Mouse (Mus musculus): ENCODE measurements around the gene Gm3625.
A peak's percentile ranks its signal among the peaks of the same experiment; 100 is the strongest.

Gm3625 gene

DNA sequence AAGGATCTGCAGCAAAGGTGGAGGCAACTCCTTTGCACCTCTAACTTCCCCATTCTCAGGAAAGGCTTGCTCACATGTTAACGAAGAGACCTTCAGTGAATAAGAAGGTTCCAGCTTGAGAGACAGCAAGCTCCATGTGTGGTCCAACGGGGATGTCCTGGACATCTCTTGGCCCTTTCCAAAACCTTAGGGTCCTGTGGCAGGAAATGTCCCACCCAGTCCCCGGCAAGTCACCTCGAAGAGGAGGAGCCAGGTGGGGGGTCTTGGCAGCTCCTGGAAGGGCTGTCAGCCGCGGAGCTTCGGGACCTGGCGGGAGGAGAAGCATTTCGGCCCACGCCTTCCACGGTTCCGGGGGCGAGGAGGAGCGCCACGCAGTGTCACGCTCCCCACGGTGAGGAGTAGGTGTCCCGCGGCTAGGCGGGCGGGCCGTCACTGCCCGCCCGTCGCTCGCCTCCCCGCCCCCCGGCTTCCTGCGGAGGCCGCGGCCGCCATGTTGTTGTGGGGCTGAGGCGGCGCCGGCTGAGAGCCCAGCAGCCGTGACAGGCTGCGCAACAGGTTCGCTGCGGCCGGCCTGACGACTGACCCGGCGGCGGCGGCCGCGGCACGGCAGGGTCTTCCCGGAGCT, at the start of gene Gm3625, which contains the start of gene Itsn2:
Gene Gm3625 (minus strand): TSS at position 387 of the 625 bp plus-strand sequence.
Gene Itsn2 (plus strand): TSS at position 98 of the 625 bp plus-strand sequence.
- peak; percentile 62 for DNase-seq (ENCODE audit: low spot score)

DNA sequence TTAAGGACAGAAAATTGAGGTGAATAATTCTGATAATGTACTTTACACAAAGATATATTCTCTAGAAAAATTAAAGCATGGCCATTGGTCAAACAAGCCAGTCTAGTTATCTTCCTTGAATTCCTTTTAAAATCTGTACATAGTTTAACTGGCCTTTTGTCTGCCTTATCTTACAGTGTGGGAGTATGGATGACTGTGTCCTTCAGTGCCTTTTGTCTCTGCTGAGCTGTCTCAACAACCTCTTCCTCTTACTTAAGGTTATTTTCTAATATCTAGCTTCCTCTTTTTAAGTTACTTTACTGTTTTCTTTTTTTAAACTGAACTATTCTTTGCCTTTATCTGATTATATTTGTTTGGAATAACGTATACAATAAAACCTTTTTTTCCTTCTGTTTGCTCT, 48.0 kb upstream of the Gm3625 start:
- DNase-seq (ENCODE audit: low spot score), result no peak

DNA sequence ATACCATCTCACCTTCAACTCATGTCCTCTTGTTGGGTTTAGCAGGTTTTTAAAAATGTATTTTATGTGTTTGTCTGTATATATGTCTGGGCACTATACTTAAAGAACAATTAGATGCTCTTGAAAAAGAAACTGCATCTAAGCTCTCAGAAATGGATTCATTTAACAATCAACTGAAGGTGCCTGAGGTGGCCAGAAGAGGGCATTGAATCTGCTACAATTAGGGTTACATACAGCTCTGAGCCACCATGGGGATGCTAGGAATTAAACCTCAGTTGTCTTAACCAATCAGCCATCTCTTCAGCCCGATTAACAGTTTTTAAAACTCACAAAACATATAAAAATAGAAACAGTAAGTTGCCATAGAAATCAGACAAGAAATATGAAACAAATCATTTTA, 45.7 kb upstream of the Gm3625 start:
- DNase-seq (ENCODE audit: low spot score), result no peak

DNA sequence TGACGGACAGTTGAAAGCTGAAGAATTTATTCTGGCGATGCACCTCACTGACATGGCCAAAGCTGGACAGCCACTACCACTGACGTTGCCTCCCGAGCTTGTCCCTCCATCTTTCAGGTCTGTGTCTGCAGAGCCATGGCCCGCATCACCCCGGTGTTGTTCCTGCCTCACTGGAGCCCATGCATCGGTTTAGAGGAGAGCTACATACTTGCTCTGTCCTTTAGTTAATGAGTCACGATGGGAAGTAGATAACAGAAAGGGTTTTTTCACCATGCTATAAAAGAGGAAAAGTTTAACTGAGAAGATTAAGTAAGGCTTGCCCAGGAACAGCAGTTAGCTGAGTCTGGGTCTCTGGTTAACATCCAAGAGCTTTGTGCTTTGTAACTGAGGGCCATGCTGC, 40.2 kb upstream of the Gm3625 start:
- no peak for DNase-seq (ENCODE audit: low spot score)

DNA sequence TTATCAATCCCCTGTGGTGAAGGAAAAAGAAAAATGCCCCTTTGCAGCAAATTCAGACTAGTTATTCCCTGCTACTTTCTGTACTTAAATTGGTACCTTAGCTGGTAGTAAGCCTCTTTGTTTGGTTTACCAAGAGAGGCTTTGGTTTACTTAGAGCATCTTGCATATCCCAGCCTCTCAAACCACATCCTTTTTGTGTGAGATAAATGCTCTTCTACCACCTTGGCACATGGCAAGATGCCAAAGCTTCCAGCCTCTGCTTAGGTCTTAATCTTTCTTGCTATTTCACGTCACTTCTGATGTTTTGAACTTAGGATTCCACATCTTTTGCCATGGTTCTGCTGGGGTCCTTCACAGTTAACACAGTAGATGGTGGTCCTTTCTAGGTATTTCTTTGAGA, 31.5 kb upstream of the Gm3625 start:
- DNase-seq (ENCODE audit: low spot score), result no peak

DNA sequence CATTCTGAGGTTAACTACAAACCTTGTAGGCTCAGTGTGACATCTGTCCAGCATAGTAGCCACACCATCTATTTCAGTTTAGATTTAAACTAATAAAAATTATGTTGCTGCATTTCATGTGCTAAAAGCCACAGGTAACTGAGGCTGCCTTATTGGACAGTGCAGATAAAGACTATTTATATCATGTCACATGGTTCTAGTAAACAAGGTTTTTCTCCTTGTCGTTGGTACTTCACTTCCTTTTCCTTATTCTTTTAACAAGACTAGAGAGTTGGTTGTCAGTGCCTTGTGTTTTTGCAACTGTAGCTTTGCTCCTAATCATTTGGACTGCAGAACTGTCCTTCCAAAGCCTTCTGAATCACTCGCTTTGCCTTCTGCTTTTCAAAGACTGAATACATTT, 22.0 kb upstream of the Gm3625 start:
- no peak for DNase-seq (ENCODE audit: low spot score)

DNA sequence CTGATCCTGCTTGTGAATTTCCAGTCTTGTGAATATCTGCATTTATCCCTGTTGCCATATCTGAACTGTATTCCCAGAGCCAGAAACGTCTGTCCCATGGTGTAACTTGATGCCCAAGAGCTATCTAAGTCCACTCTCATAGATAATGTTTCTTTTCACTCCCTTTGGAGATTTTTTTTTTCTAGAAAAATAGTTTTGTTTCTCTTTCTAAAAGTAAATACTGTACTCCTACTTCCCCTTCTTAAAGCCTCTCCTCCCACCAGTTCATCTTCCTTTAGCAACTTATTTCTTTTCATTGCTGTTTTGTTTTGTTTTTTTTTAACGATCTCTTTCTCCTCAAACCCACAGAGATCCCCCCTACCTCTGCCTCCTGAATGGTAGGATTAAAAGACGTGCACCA, 13.9 kb upstream of the Gm3625 start:
- DNase-seq (ENCODE audit: low spot score), result no peak

DNA sequence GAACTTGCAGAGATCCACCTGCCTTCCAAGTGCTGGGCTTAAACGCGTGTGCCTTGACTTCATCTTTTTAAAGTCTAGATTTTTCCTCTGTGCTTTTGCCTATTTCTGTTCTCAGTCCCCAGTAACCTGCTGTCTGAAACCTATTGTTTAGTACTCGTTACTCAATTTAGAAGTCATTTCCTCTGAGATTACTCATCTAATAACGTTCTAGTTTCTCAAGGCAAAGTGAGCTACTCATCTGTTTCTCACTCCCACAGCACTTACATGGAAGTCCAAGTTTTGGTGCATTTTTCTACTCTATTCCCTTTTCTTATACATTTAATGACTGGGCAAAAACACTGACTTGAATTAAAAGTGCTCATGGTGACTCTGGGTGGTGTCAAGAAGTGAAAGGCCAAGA, 7.0 kb upstream of the Gm3625 start:
- DNase-seq (ENCODE audit: low spot score), result no peak

DNA sequence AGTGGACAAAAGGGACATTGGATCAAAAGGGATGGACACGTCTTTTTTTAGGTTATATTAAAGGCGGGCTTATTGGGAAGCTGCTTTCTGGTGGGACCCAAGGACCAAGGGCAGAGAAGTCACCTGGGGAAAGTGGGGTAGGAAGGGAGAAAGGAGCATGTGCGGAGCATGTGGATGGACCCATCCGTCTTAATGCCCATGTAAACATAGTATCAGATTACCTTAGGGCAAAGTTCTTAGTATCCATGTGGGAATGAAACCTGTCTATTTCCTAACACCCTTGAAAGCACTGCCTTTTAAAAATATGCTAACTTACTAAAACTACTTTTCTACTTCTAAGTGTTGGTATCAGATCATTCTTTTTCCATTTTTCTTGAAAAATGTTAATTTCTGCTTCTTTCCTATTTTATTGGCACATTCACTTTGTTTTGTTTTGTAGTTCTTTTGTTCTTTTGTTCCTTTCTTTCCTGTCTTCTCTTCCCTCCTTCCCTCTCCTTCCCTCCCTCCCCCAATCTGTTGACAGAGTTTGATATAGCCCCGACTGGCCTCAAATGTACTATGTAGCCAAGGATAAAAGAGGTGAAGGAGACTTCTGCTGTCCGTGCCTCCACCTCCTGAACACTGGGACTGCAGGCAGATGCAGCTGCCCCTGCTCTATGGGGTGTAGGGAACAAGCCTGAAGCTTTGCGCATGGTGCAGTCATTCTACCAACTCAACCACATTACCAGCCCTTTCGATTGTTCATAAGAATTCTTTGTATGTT, 6.1 kb upstream of the Gm3625 start:
- no peak for DNase-seq (ENCODE audit: low spot score)

DNA sequence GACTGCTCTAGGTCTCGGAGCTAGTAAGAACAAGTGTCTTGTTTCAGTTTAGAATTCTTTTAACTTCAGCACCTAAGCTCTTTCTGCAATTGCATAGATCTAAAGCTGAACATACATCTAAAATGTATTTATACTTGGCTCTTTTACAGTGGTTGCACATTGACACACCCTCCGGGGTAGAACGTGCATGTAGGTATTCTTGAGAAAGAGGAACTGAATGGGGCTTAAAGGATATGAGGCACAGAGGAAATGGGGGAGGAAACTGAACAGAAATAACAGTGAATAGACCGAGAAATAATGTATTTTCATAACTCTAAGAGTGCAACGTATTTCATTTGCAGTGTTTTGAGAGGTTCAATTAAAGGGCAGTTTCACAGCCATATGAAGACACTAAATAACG, 2.3 kb upstream of the Gm3625 start:
- no peak for DNase-seq (ENCODE audit: low spot score)

DNA sequence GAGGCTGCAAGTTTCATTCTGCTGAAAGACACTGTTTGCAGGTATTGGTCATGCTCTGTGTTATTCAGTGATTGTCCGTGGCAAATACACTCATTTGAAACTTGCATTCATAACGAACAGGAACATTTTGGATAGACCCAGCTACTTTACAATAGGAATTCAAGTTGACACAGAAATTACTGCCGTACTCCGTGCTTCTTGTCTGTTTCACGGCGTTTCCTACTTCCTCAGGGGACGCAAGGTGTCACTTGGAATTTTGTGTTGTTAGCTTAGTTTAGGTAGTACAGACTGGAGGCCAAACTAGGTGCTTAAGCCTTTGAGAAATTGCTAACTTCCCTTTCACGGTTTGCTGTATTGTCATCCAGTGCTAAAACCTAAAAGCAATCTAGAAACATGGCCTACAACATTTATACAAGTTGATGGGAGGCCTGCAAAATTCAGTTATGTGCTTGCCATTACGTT, 1.2 kb upstream of the Gm3625 start:
- DNase-seq (ENCODE audit: low spot score), result no peak

DNA sequence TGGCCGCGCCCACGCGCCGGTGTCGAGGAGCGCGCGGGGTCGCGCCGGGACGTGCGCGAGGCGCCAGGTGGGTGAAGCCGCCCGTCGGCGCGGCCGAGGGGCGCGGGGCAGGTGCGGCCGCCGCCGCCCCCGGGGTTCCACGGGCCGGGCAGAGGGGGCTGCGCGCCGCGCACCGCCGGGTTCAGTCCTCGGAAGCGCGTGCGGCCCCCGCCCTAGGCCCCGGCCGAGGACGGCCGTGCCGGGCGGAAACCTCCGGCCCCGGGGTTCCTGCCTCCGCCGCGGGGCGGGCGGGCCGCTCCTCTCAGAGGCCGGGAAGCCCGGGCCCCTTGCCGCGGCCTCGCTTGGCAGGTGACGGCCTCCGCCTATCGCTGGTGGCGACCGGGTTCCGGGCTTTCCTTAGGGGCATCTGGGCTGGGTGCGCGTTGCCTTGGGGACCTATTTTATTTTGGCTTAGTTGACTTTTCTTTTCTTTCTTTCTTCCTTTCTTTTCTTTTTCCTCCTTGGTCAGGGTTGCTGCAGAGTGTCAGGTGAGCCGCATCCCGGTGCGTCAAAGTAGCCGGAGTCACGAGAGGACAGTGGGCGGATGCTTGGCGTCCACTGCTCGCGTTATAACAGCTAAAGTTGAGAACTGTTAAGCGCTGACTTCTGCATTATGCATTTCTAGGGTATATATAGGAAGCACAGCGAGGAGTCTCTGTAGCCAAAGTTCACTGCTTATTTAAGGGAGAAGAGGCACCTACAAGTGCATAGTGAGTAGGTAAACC, 621 bp upstream of the Gm3625 start:
- DNase-seq (ENCODE audit: low spot score), result peak; percentile 35

DNA sequence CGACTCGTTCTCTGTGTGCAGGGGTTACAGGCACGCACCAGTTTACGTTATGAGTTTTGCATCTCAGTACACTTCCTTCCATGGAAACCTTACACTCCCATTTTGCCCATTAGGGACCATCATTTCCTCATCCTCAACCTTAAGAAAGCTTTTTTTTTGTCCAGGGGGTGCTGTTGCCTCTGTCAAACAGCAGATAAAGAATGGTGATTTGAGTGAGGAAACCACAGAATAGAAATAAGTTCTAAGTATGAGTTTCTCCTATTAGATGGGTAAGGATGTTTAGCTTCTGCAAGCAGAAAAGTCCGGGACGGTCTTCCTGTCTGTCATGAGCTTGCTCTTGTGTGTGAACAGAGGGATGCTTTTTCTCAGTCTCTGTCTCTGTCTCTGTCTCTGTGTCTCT, 702 bp downstream of the Gm3625 start:
- DNase-seq (ENCODE audit: low spot score), result no peak

DNA sequence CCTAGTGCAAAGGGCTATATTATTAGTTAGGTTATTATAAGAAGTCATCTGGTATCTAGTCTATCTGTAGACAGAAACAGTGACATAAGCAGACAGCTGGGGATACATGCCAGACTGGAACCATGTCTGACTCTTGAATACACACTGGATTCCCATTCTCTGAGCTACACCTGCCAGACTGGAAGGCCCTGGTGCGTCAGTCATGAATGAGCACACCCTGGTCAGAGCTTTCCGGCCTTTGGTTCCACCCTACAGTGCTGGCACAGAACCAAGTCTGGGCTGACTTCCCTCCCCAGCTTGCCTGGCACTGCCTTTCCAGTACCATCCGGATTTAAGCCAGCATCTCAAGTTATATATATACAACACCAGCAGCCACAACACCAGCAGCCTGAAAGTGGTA, 4.1 kb downstream of the Gm3625 start:
- DNase-seq (ENCODE audit: low spot score), result no peak

DNA sequence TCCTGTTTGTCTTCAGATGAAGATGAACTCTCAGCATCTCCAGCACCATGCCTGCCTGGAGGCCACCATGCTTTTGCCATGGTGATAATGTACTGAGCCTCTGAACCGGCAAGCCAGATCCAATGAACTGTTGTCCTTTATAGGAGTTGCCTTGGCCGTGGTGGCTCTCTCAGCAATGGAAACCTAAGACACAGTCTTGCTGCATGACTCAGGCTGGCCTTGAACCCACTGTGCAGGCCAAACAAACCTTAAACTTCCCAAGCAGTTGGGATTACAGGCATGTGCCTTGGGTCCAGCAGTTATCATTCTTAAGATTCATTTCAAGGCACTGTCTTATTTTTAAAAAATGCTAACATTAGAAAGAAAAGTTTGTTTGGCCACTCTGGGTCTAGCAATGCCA, 4.9 kb downstream of the Gm3625 start:
- DNase-seq (ENCODE audit: low spot score), result no peak

DNA sequence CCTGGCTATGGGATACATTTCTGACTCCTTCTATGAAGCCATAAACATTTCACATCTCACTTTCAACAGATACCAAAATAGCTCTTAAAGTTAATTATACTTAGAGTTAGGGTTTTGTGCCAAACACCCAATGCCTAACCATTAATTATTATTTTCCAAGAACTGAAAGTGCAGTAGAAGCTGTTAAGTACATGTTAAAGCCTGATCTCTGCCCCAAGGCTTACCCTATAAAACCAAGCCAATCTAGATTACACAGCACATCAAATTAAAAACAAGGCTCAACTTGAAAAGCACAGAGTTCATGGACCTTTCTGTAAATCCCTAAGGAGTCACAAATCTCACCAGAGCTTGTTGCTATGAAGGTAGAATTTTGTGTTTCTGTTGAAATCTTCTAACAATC, 10.4 kb downstream of the Gm3625 start:
- no peak for DNase-seq (ENCODE audit: low spot score)

DNA sequence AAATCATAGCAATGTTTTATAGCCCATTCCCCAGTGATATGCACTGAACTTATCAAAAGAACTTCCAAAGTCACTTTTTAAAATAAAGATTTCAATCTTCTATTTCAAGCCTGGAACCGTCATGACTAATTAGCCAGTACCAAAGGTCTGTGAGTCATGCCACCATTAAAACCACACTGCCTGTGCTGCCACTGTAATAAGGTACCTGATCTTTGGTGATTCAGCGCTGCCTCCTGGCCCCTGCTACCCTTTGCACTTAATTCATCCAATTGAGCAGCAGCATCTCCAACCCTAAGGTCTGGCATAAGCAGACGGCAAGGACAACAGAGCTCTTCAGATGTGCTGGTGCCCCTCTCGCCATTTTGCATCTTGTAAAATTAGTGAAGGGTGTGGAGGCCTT, 18.7 kb downstream of the Gm3625 start:
- no peak for DNase-seq (ENCODE audit: low spot score)

DNA sequence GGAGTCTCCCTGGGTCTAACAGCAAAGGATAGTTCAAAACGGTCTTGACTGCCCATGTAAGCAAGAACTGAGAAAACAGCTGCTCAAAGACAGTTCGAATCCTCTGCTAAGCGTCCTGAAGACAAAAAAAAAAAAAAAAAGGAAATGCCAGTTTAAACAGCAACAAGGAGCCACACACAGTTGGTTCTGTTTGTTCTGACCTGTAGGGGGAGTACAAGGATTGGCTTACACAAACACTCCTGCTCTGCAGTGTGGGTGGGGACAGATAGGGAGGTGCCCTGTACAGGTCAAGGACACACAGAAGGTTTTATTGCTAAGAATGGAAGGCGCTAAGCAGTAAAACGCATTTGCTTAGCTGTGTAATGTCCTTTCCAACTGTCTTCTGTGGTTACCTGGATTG, 20.9 kb downstream of the Gm3625 start:
- no peak for DNase-seq (ENCODE audit: low spot score)

DNA sequence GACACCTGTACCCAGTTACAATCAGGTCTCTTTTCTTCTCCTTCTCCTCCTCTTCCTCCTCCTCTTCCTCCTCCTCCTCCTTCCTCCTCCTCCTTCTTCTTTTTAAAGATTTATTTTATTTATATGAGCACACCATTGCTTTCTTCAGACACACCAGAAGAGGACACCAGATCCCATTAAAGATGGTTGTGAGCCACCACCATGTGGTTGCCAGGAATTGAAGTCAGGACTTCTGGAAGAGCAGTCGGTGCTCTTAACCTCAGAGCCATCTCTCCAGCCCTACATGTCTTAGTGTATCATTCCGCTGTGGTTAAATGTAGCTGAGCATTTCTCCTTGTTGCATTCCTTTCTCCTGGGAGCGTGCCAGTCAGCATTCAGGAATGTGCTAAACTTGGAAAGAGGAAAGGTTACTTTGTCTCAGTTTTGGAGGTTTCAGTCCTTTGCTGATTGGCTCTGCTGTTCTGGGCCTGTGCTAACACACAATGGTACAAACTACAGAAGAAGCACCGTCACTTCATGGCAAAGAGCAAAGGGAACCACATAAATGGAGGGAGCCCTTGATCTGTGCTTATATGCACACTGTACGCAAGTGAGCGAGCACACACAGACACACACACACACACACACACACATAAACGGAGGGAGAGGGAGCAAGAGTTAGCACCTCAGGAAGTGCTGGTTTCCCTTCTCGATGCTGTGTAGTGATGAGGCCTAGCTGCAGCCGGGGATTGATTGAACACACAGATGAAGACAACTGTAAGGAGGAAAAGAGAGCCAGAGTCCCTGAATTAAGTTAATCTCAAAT, 34.0 kb downstream of the Gm3625 start:
- DNase-seq (ENCODE audit: low spot score), result no peak

DNA sequence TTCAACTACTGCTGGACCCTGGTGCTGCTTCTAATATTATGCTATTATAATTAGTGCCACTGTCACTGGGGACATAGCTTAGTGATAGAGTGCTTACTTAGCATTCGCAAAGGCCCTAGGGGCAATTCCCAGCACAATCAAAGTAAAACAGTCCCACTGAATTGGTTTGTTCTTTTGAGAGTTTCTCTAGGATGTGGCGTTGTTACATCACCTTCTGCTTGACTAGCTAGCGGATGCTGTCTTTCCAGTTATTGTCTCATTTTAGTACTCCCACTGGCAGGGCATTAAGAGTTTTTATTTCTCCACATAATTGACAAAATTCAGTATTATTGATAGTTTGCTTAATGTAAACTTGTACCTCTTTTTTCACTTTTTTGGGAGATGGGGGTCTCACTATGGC, 34.7 kb downstream of the Gm3625 start:
- no peak for DNase-seq (ENCODE audit: low spot score)

DNA sequence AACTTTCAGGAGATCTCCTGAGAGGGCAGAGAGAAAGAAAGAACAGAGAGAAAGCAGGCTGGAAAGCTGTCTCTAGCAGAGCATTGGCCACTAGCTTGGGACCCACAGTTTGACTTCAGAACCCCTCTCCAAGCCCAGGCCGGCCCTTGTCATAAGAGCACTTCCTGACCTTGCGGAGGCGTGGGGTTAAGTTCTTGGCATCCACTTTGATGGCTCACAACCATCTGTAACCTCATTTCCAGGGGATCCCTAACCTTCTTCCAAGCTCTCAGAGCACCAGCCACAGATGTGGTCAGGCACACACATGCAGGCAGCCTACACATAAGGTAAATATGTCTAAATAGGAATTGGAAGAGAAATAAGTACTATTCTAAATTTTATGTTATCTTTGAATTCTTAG, 35.3 kb downstream of the Gm3625 start:
- DNase-seq (ENCODE audit: low spot score), result no peak

DNA sequence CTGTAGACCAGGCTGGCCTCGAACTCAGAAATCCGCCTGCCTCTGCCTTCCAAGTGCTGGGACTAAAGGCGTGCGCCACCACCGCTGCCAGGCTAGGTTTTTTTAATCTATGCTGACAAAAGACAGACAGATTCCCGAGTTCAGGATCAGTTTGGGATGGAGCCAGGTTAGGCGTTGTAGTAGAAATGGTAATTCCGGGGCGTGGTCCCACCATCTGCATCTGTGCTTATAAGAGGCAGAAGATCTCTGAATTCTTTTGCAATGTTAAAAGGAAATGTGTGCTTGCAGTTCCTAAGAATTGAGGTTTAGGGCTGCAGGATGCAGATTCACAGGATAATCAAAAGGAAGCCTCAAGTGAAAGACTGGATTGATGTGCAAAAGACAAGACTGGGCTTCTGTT, 35.8 kb downstream of the Gm3625 start:
- DNase-seq (ENCODE audit: low spot score), result no peak

Data from ovary, postnatal 10 days (tissue).